8 mouse cellular contexts compared by ENCODE assay signal in the genomic region with DNA sequence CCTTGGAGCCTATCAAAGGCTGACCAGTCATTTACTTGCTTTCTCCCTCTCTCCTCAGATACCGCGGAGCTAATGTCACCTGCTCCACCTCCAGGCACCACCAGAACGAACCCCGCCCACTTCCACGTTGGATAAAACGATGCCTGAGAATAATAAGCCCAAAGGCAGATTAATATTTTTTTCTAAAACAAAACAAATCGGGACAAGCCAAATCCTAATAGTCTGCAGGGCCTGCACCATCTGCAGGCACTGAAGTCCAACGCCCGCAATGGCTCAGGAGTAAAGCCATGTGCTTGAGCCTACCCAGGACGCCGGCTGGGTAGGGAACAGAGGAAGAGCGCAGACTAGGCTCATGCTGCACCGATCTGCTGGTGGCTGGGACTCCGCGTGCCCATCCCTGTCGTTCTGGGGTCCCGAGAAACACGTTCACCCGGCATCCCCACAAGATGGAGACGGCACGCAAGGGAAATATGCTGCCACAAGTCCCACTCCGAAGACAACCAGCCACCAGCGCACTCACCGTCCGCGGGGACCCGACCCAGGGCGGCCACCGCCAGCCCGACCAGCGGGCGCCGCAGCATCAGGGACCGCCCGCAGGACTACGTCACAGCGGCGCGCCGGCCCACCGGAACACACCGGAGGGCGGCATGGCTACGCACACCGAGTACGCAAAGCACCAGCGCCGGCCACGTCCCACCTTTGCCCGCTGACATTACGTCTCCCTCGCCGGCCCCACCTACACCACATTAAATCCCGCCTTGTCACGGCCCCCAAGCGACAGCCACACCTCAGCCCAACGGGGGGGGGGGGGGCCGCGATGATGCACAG. TPM values are rescaled to one million over a fixed set of nuclear protein-coding genes. Genes with fewer than 3 reads are reported as not detected.
DNase-seq lines count a peak whose midpoint lies in the region; ATAC-seq lines count a peak whose summit lies in the region.

No protein-coding gene starts in this region.

- intact Hi-C loops in left cerebral cortex, postnatal 10 days (cut with DNase I), result no loop called here

- ATAC-seq in inflammation-experienced regulatory T-cells, adult 6 months, result peak; percentile 95
- peak; percentile 97 for ATAC-seq in megakaryocyte progenitor cell, adult 5-6 weeks (replicated peaks; ENCODE audit: poor library complexity)

- DNase-seq in adrenal gland, adult (ENCODE audit: inconsistent age in 2 of 2, low spot score in 1 of 2), result peak; percentile 95 to 97
- peak; percentile 95 for DNase-seq in embryo, embryonic 10 days (ENCODE audit: low spot score)
- peak; percentile 86 for DNase-seq in gastrocnemius, postnatal 10 days
- peak; percentile 91 to 95 for DNase-seq in left cerebral cortex, postnatal 10 days (ENCODE audit: extremely low spot score in 1 of 2, low spot score in 2 of 2)
- DNase-seq in right cerebral cortex, postnatal 10 days (ENCODE audit: low spot score in 2 of 2), result peak; percentile 95 to 97
- peak; percentile 91 for DNase-seq in urinary bladder, postnatal 14 days (ENCODE audit: low spot score)

RNA-seq across cellular contexts. Expression of gene Guk1, which starts 0.6 kb away (rescaled TPM):
- total RNA-seq in gastrocnemius, postnatal 10 days (2021), result 10 to 100 TPM; 20.8 to 22.0 TPM
- 10 to 100 TPM; 58.6 to 65.6 (median 60.5) TPM for polyA plus RNA-seq in inflammation-experienced regulatory T-cells, adult 6 months (2017; shearing (Covaris generic))
- total RNA-seq in left cerebral cortex, postnatal 10 days (2021), result 100 to 1,000 TPM; 115 to 117 TPM
- 61.9 and 62.8 TPM in 2 replicates for total RNA-seq in megakaryocyte progenitor cell, adult 5-6 weeks (2015)
- 29.9 and 34.7 TPM in 2 replicates for total RNA-seq in megakaryocyte progenitor cell, adult 5-6 weeks (2017)

RNA-seq across cellular contexts. Expression of gene Gjc2, which starts 8.4 kb away (rescaled TPM):
- total RNA-seq in gastrocnemius, postnatal 10 days (2021), result 1 to 10 TPM in 1 of 2 experiments, under 1 TPM in 1; 0.78 to 1.2 TPM
- not detected for polyA plus RNA-seq in inflammation-experienced regulatory T-cells, adult 6 months (2017; shearing (Covaris generic))
- total RNA-seq in left cerebral cortex, postnatal 10 days (2021), result 1 to 10 TPM; 1.6 to 3.9 TPM
- total RNA-seq in megakaryocyte progenitor cell, adult 5-6 weeks (2015), result not detected in 2 replicates
- not detected in 2 replicates for total RNA-seq in megakaryocyte progenitor cell, adult 5-6 weeks (2017)

RNA-seq across cellular contexts. Expression of gene Mrpl55, which starts 10.8 kb away (rescaled TPM):
- total RNA-seq in gastrocnemius, postnatal 10 days (2021), result 10 to 100 TPM; 36.7 to 38.0 TPM
- polyA plus RNA-seq in inflammation-experienced regulatory T-cells, adult 6 months (2017; shearing (Covaris generic)), result 10 to 100 TPM; 43.4 to 49.1 (median 46.7) TPM
- 10 to 100 TPM; 36.7 to 42.7 TPM for total RNA-seq in left cerebral cortex, postnatal 10 days (2021)
- total RNA-seq in megakaryocyte progenitor cell, adult 5-6 weeks (2015), result 33.4 and 49.5 TPM in 2 replicates
- 48.7 and 56.2 TPM in 2 replicates for total RNA-seq in megakaryocyte progenitor cell, adult 5-6 weeks (2017)

RNA-seq across cellular contexts. Expression of gene 2310033P09Rik, which starts 16.7 kb away (rescaled TPM):
- total RNA-seq in gastrocnemius, postnatal 10 days (2021), result 1 to 10 TPM; 6.1 to 6.3 TPM
- polyA plus RNA-seq in inflammation-experienced regulatory T-cells, adult 6 months (2017; shearing (Covaris generic)), result 10 to 100 TPM; 19.6 to 22.1 (median 19.8) TPM
- 10 to 100 TPM; 19.7 to 20.4 TPM for total RNA-seq in left cerebral cortex, postnatal 10 days (2021)
- 14.9 and 17.9 TPM in 2 replicates for total RNA-seq in megakaryocyte progenitor cell, adult 5-6 weeks (2015)
- total RNA-seq in megakaryocyte progenitor cell, adult 5-6 weeks (2017), result 8.7 and 17.8 TPM in 2 replicates

RNA-seq across cellular contexts. Expression of gene Iba57, which starts 27.9 kb away (rescaled TPM):
- total RNA-seq in gastrocnemius, postnatal 10 days (2021), result 10 to 100 TPM in 1 of 2 experiments, 1 to 10 TPM in 1; 9.4 to 10.6 TPM
- polyA plus RNA-seq in inflammation-experienced regulatory T-cells, adult 6 months (2017; shearing (Covaris generic)), result 1 to 10 TPM; 1.3 to 1.5 (median 1.4) TPM
- total RNA-seq in left cerebral cortex, postnatal 10 days (2021), result 10 to 100 TPM; 11.4 to 13.9 TPM
- 2.8 and 3.6 TPM in 2 replicates for total RNA-seq in megakaryocyte progenitor cell, adult 5-6 weeks (2015)
- total RNA-seq in megakaryocyte progenitor cell, adult 5-6 weeks (2017), result 3.5 and 4.6 TPM in 2 replicates

Comparison
In these comparisons a context has a peak if more than half of its experiments do, and no peak if none do; other contexts are left out.
1. Peak in every context shown above with its lines: DNase-seq and ATAC-seq.